Mouse (Mus musculus) ES-CJ7 (cell line): ENCODE data around the gene Atf4.

Experiments
- DNase-seq: peaks from one replicate; pipeline ENCODE4 v3.0.0; 2011; ENCODE audit warnings: low read depth, low spot score

Atf4 gene

GRCm38 (mm10) chr15:80249672-80250071, 5.3 kb upstream of the Atf4 start:
- no peak for DNase-seq

DNA sequence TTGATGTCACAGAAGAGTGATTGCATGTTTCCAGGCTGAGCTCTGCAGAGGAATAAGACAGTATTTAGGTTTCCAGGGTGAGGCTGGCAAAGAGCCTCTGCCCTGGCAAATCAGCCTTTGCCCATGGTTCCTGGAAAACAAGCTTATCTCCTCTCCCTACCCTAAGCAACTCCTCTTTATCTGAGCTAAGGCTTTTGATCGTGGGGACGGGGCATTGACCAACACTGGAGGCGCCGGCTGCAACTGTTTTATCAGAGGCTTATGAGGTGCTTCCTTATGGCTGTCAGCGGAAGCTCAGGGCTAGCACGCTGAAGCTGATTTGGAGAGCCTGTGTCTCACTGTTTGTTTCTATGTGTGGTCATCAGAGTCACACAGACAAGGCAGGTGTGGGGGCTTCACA, 4.4 kb upstream of the Atf4 start:
- DNase-seq: no peak

DNA sequence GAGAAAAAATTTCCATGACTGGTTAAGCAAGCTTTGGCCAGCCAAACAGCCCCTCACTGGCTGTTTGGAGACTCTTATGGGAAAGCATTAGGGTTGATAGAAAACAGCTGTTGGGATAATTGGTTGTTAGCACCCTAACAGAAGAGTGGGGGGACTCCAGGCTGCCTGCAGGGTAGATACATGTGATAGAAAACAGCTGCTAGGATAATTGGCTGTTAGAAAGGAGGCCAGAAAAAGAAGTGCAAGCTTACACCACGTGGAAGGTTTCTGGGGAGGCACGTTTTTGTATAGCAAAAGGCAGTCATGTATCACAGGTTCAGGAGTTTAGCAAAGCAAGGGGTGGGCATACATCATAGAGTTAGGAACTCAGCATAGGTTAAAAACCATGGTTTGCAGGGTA, 1.5 kb upstream of the Atf4 start:
- DNase-seq: no peak

DNA sequence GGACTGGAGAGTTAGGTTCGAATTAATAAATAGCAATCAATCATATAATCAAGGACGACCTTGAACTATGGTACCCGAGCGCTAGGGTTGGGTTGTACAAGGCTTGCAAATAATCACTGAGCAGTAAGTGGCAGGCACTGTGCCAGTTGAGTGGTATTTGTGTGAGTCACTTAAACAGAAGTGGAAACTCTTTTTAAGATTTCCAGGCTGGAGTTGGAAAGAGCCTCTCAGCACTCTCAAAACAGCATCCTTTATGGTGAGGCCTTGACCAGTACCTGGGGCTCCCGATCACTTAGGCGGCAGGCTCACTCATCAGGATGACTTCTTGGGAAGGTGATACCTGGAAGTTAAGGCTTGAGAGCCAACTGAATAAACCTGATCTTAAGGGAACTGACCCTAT, 777 bp upstream of the Atf4 start:
- DNase-seq: no peak

GRCm38 (mm10) chr15:80255646-80256121, 700 bp downstream of the Atf4 start:
- peak; percentile 79 for DNase-seq

- no peak for DNase-seq
Observed at GRCm38 (mm10) chr15:80256242-80256641, 1.3 kb downstream of the Atf4 start.

- no peak for DNase-seq
Observed at GRCm38 (mm10) chr15:80256656-80257601, 1.9 kb downstream of the Atf4 start.

DNA sequence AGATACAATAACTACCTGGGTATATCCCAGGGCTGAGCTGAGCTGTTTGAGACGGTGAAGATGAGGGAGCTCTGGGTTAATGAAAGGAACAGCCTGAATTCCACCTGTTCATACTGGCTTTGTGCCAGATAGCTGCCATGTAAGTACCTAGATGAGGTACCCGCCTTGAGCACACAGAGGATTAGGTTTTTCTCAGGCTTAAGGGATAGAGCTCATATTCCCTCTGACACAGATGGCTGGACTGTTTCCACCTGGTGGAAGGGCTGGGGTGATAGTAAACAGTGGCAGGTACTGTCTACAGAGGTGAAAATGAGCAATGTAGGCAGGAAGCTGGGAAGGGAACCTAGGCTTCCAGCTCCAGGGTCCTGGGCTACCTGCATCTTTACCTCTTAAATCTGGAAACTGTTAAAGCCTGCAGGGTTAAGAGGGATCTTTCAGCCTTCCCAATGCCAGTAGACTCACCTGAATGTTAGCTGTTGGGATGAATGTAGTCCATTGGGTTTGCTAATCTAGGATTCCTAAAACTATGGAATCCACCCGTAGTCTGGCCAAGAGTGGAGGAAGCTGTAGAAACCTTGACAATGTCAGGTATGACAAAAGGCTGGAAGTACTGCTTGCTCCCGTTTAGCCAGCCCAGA, 2.7 kb downstream of the Atf4 start:
- DNase-seq: no peak

- DNase-seq: peak; percentile 80
Observed at GRCm38 (mm10) chr15:80258240-80259170, 3.5 kb downstream of the Atf4 start.

- no peak for DNase-seq
Observed at GRCm38 (mm10) chr15:80259406-80260045, 4.5 kb downstream of the Atf4 start.

- DNase-seq: peak; percentile 81
Observed at GRCm38 (mm10) chr15:80260677-80261076, 5.7 kb downstream of the Atf4 start.

- DNase-seq: no peak
Observed at GRCm38 (mm10) chr15:80261100-80261499, 6.1 kb downstream of the Atf4 start.

DNA sequence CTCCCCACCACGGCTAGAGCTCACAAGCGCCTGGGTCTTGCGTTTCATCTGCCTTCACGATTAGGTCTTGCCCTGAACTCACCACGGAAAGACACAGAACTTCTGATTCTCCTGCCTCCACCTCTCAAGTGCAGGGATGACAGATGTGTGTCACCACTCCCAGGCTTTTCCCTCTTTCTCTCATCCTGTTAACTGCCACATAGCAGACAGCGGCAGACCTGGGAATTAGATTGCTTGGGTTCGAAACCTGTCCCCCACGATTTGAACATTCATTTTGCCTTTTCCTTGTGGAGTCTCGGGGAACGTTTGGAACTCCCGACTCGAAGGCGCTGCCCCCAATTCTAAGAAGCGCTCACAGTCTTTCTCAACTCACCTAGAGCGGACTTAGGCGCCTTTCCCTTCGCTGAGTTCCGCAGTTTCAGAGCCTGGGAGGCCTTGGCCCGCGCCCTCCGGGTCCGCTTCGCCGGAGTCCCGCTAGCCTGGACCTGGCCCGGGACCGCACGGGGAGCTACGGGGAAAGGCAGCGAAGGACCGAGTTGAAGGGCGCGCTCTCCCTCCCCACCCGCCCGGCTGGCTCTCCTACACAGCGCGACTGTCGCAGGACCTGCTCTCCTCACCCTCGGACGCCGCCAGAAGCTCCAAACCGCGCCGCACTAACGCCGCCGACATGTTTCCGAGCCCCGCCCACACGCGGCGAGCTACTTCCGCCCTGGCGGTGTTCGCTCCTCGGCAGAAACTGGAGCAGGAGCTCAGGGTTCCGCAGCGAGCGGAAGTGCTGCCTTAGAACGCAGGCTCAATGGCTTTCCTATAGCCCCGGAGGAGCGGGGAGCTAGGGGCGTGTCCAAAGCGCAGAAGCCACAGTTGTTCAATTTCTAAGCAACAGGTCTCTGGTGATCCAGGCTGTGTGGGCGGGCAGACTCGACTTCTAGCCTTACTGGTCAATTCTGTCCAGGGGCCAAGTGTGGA, 8.9 kb downstream of the Atf4 start, which contains the start of gene Rps19bp1:
TSS of gene Rps19bp1 (minus strand) at position 706 of the 966 bp plus-strand sequence.
- peak; percentile 97 for DNase-seq

- peak; percentile 87 for DNase-seq
Observed at GRCm38 (mm10) chr15:80266281-80266680, 11.3 kb downstream of the Atf4 start.

- peak; percentile 64 for DNase-seq
Observed at GRCm38 (mm10) chr15:80271858-80272396, 16.9 kb downstream of the Atf4 start.

DNA sequence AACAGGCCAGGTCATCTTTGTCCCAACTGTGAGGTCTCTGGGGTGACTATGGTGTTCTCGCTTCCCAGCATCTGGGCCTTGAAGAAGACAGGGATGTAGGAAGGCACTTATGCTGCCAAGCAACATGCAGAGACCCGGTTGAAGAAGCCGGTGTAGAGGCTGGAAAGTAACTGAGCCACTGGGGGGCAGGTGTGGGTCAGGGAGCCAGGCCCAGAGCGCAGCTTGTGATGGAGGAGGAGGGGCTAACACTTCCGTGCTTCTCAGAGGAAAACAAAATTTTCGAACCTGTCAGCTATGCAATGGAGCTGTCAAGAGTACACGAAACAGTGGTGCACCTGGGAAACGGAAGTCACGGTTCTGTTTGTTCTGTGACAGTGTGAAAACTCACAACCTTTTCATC, 22.1 kb downstream of the Atf4 start:
- DNase-seq: no peak

DNA sequence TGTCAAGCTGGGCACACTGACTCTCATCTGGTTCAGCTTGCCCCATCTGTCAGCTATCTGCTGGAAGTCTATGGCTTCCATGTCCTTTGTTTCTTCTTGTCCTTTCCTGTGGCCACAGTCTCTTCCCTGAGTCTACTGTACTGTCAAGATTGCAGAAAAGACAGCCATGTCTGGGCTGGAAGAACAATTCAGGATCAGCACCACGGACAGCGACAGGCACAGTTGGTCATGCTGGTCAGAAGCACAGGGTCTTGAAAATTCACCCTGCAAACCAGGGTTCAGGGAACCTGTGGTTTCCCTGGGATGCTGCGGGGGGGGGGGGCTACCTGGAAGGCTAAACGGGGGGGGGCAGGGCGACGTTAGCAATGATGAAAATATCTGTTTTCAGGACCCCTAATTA, 22.6 kb downstream of the Atf4 start:
- DNase-seq: peak; percentile 73

- no peak for DNase-seq
Observed at GRCm38 (mm10) chr15:80278121-80278759, 23.3 kb downstream of the Atf4 start.

- DNase-seq: no peak
Observed at GRCm38 (mm10) chr15:80279053-80279452, 24.1 kb downstream of the Atf4 start.
